Mouse (Mus musculus) lung, embryonic 14.5 days (tissue): ENCODE measurements around the gene Afm. TPM values are rescaled to one million over a fixed set of nuclear protein-coding genes. Genes with fewer than 3 reads are reported as not detected.

Experiments used
- ATAC-seq: fragments of 200-750 bp; cut with Nextera tagmentation; 2 replicates; pipeline ENCODE4 v1.8.0; 2017; ENCODE audit warnings: mild to moderate bottlenecking, moderate TSS enrichment, moderate library complexity; ENCODE audit not compliant: insufficient read depth
- DNase-seq: peaks from one replicate; pipeline ENCODE4 v3.0.0-alpha.2; 2015
- H3K27ac ChIP-seq: fragments of 300-500 bp; sonication (generic); 2 replicates; pipeline ENCODE4 v1.5.1; 2014; ENCODE audit warnings: low read depth, mild to moderate bottlenecking, moderate library complexity
- H3K27me3 ChIP-seq: fragments of 300-500 bp; sonication (generic); 2 replicates; pipeline ENCODE4 v1.6.1; 2014; ENCODE audit warnings: low read length, control low read depth; ENCODE audit not compliant: insufficient read depth
- H3K36me3 ChIP-seq: fragments of 300-500 bp; sonication (generic); 2 replicates; pipeline ENCODE4 v1.6.1; 2014; ENCODE audit warnings: control low read depth; ENCODE audit not compliant: insufficient read depth
- H3K4me1 ChIP-seq: fragments of 300-500 bp; sonication (generic); 2 replicates; pipeline ENCODE4 v1.6.1; 2014; ENCODE audit warnings: antibody characterized with exemption, control low read depth; ENCODE audit not compliant: insufficient read depth
- H3K4me2 ChIP-seq: fragments of 300-500 bp; sonication (generic); 2 replicates; pipeline ENCODE4 v1.6.1; 2014; ENCODE audit warnings: mild to moderate bottlenecking
- H3K4me3 ChIP-seq: fragments of 300-500 bp; sonication (generic); 2 replicates; pipeline ENCODE4 v1.5.1; 2014; ENCODE audit warnings: low read depth, low read length
- H3K9ac ChIP-seq: fragments of 300-500 bp; sonication (generic); 2 replicates; pipeline ENCODE4 v1.6.1; 2014
- H3K9me3 ChIP-seq: fragments of 300-500 bp; sonication (generic); 2 replicates; pipeline ENCODE4 v1.6.1; 2016; ENCODE audit warnings: low read depth, low read length, control low read depth
- CTCF ChIP-seq: IDR thresholded peaks from 2 replicates; pipeline ENCODE4 v1.5.1; 2016; ENCODE audit warnings: antibody characterized with exemption, low read depth
- WGBS: fragments of 180-500 bp; shearing (Covaris S2); extraction: QIAGEN DNeasy Blood & Tissue Kit; methylation state at CpG from one replicate; pipeline ENCODE4 v1.1.7; 2014; 5-methylcytosine and 5-hydroxymethylcytosine counted together
- polyA plus RNA-seq: library from polyadenylated mRNA; unstranded; fragments of >200 nt; fragmentation: Nextera tagmentation; extraction: Ambion mirVana; gene quantifications from 2 replicates; pipeline ENCODE4 v1.2.1, GENCODE M21; 2014

Afm gene
- polyA plus RNA-seq, 1 experiment from 2014 or later: not detected

DNA sequence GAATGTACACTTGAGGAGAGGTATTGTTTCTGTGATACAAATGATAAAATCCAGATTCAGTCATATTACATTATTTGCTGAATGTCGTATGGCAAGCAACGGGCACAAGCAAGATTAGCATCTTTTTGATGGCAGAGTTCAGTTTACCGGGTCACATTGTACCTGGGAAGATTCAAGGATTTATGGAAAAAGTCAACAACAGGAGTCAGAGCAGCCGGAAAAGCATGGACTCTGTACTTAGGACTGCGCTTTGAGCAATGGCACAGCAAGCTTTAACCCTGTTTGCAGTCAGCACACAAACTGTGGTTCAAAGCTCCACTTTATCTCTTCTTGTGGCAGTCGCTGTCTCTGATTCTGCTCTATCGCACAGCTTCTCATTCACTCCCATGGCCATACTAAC, 33.1 kb upstream of the Afm start:
- no peak overlapping the region for H3K27ac ChIP-seq
- no peaks in the 10 kb centered on the region for H3K4me1 ChIP-seq
- ATAC-seq: no peak
- no peak overlapping the region for H3K4me2 ChIP-seq
- H3K36me3 ChIP-seq: no peaks in the 10 kb centered on the region
- 73% methylated on average over 7 of the region's 7 CpGs for WGBS
- H3K27me3 ChIP-seq: no peaks in the 10 kb centered on the region
- no peak overlapping the region for H3K4me3 ChIP-seq
- H3K9ac ChIP-seq: no peak overlapping the region
- H3K9me3 ChIP-seq: no peaks in the 10 kb centered on the region
- DNase-seq: no peak
- TF ChIP-seq CTCF: no peak

DNA sequence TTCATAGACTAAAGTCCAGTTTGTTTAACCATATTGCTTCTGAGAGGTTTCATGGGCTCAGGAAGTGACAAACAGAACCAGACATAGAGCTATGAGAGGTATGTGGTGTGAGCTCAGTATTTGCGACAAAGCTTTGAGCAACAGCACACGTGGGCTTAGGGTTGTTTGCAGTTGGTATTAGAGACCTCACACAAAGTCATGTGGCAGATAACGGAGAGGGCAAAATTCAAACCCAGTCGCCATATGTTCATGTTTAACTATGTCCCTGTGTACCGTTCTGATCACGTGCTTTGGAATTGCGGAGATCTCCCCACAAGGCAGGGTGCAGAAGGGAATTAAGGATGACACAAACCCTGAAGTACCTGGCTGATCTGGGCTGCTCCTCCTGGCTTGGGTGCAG, 30.4 kb upstream of the Afm start:
- Histone ChIP-seq H3K4me3 (no peak overlapping the region), H3K4me1 (no peaks in the 10 kb centered on the region), H3K4me2 (no peak overlapping the region), H3K27me3 (no peaks in the 10 kb centered on the region), H3K36me3 (no peaks in the 10 kb centered on the region), H3K9ac (no peak overlapping the region), H3K9me3 (no peaks in the 10 kb centered on the region), H3K27ac (no peak overlapping the region)
- TF ChIP-seq CTCF: no peak
- ATAC-seq: no peak
- 73% methylated on average over 7 of the region's 7 CpGs for WGBS
- no peak for DNase-seq

- Histone ChIP-seq H3K4me2 (no peak within 1 kb of the TSS), H3K9ac (no peak within 1 kb of the TSS), H3K27ac (no peak within 1 kb of the TSS), H3K27me3 (no peaks in the 10 kb centered on the region), H3K9me3 (no peaks in the 10 kb centered on the region), H3K4me3 (no peak within 1 kb of the TSS), H3K36me3 (no peaks in the 10 kb centered on the region), H3K4me1 (no peaks in the 10 kb centered on the region)
- 70% methylated on average over 7 of the region's 7 CpGs for WGBS
- DNase-seq (peak; percentile 8), ATAC-seq (no peak)
- no peak for TF ChIP-seq CTCF
Observed at GRCm38 (mm10) chr5:90490518-90490917, 28.2 kb upstream of the Afm start, which contains the start of gene Afp. Gene Afp (plus strand): TSS chr5:90490737.

GRCm38 (mm10) chr5:90492440-90492839, 26.3 kb upstream of the Afm start:
- no peaks in the 10 kb centered on the region for H3K9me3 ChIP-seq
- no peak overlapping the region for H3K9ac ChIP-seq
- TF ChIP-seq CTCF: no peak
- H3K4me2 ChIP-seq: no peak overlapping the region
- H3K27me3 ChIP-seq: no peaks in the 10 kb centered on the region
- H3K4me1 ChIP-seq: no peaks in the 10 kb centered on the region
- ATAC-seq (no peak), DNase-seq (no peak)
- no peak overlapping the region for H3K4me3 ChIP-seq
- 57% methylated on average over 9 of the region's 9 CpGs for WGBS
- H3K36me3 ChIP-seq: no peaks in the 10 kb centered on the region
- H3K27ac ChIP-seq: no peak overlapping the region

- DNase-seq: no peak
- Histone ChIP-seq H3K27ac (no peak overlapping the region), H3K9me3 (no peaks in the 10 kb centered on the region), H3K27me3 (no peaks in the 10 kb centered on the region), H3K9ac (no peak overlapping the region), H3K4me1 (no peaks in the 10 kb centered on the region), H3K36me3 (no peaks in the 10 kb centered on the region), H3K4me3 (no peak overlapping the region), H3K4me2 (no peak overlapping the region)
- no peak for ATAC-seq
- no peak for TF ChIP-seq CTCF
- 85% methylated on average over 4 of the region's 4 CpGs for WGBS
Observed at GRCm38 (mm10) chr5:90494308-90494707, 24.4 kb upstream of the Afm start.

- H3K4me2 ChIP-seq: no peak overlapping the region
- 55% methylated on average over 7 of the region's 7 CpGs for WGBS
- H3K9ac ChIP-seq: no peak overlapping the region
- DNase-seq (peak; percentile 26), ATAC-seq (no peak)
- H3K4me3 ChIP-seq: no peak overlapping the region
- TF ChIP-seq CTCF: no peak
- no peaks in the 10 kb centered on the region for H3K36me3 ChIP-seq
- H3K9me3 ChIP-seq: no peaks in the 10 kb centered on the region
- H3K27me3 ChIP-seq: no peaks in the 10 kb centered on the region
- H3K27ac ChIP-seq: no peak overlapping the region
- no peaks in the 10 kb centered on the region for H3K4me1 ChIP-seq
Observed at GRCm38 (mm10) chr5:90499509-90499908, 19.2 kb upstream of the Afm start.

GRCm38 (mm10) chr5:90500714-90501113, 18.0 kb upstream of the Afm start:
- Histone ChIP-seq H3K36me3 (no peaks in the 10 kb centered on the region), H3K4me3 (no peak overlapping the region), H3K27ac (no peak overlapping the region), H3K9me3 (no peaks in the 10 kb centered on the region), H3K4me2 (no peak overlapping the region), H3K27me3 (no peaks in the 10 kb centered on the region), H3K4me1 (no peaks in the 10 kb centered on the region), H3K9ac (no peak overlapping the region)
- DNase-seq (peak; percentile 89), ATAC-seq (peak; percentile 62; the same call in 1 of the 2 replicates)
- WGBS: 4% methylated on average over 6 of the region's 6 CpGs
- TF ChIP-seq CTCF: peak; percentile 90

GRCm38 (mm10) chr5:90501752-90502151, 17.0 kb upstream of the Afm start:
- Histone ChIP-seq H3K27me3 (no peaks in the 10 kb centered on the region), H3K4me1 (no peaks in the 10 kb centered on the region), H3K4me2 (no peak overlapping the region), H3K27ac (no peak overlapping the region), H3K36me3 (no peaks in the 10 kb centered on the region), H3K9ac (no peak overlapping the region), H3K9me3 (no peaks in the 10 kb centered on the region), H3K4me3 (no peak overlapping the region)
- TF ChIP-seq CTCF: no peak
- DNase-seq (no peak), ATAC-seq (no peak)
- 84% methylated on average over 5 of the region's 5 CpGs for WGBS
